Mouse (Mus musculus) heart, adult 9 months (tissue): ENCODE measurements around the gene Emb.
"Not testable (repeated sequence)": the region's sequence is repeated elsewhere in the genome, so short reads cannot be mapped to it uniquely, and the experiment has no call there.

ENCODE experiments used
- DNase-seq, 2 experiments: peaks; one replicate each; pipeline ENCODE4 v3.0.0; 2022; ENCODE audit warnings: low spot score in 2 of 2

Emb gene

GRCm38 (mm10) chr13:117208236-117208635, at the start of gene Emb:
Gene Emb, plus strand, starts transcription at chr13:117208536.
- no peak for DNase-seq

GRCm38 (mm10) chr13:117163906-117164305, 44.4 kb upstream of the Emb start:
- DNase-seq: no peak

- no peak for DNase-seq
These were observed 43.3 kb upstream of the Emb start for GRCm38 (mm10) chr13:117165071-117165470.

GRCm38 (mm10) chr13:117180912-117181311, 27.4 kb upstream of the Emb start:
- not testable (repeated sequence) for DNase-seq

- DNase-seq: no peak
These were observed 25.0 kb upstream of the Emb start for GRCm38 (mm10) chr13:117183288-117183687.

GRCm38 (mm10) chr13:117185329-117185728, 23.0 kb upstream of the Emb start:
- DNase-seq: no peak

GRCm38 (mm10) chr13:117192161-117192560, 16.2 kb upstream of the Emb start:
- DNase-seq: no peak

GRCm38 (mm10) chr13:117193422-117193983, 14.8 kb upstream of the Emb start:
- no peak for DNase-seq

- no peak for DNase-seq
These were observed 12.5 kb upstream of the Emb start for GRCm38 (mm10) chr13:117195569-117196495.

- DNase-seq: no peak
These were observed 10.7 kb upstream of the Emb start for GRCm38 (mm10) chr13:117197666-117198065.

GRCm38 (mm10) chr13:117198402-117199083, 9.8 kb upstream of the Emb start:
- DNase-seq: peak in 1 of 2 experiments; percentile 53

- DNase-seq: no peak
These were observed 5.4 kb upstream of the Emb start for GRCm38 (mm10) chr13:117202755-117203471.

GRCm38 (mm10) chr13:117204685-117205084, 3.7 kb upstream of the Emb start:
- DNase-seq: no peak

GRCm38 (mm10) chr13:117206066-117206465, 2.3 kb upstream of the Emb start:
- DNase-seq: no peak

GRCm38 (mm10) chr13:117211386-117211875, 3.1 kb downstream of the Emb start:
- DNase-seq: peak in 1 of 2 experiments; percentile 19

GRCm38 (mm10) chr13:117215481-117215880, 7.1 kb downstream of the Emb start:
- DNase-seq: no peak

GRCm38 (mm10) chr13:117216126-117216525, 7.8 kb downstream of the Emb start:
- DNase-seq: no peak

GRCm38 (mm10) chr13:117216752-117217363, 8.5 kb downstream of the Emb start:
- DNase-seq: no peak

- no peak for DNase-seq
These were observed 9.3 kb downstream of the Emb start for GRCm38 (mm10) chr13:117217621-117218020.

- DNase-seq: no peak
These were observed 9.8 kb downstream of the Emb start for GRCm38 (mm10) chr13:117218092-117218491.

GRCm38 (mm10) chr13:117219871-117220500, 11.7 kb downstream of the Emb start:
- DNase-seq: no peak
